Mouse (Mus musculus) thymus, adult 2 months (tissue): Measurements from ENCODE around the gene Eftud2. TPM values are rescaled to one million over a fixed set of nuclear protein-coding genes. Genes with fewer than 3 reads are reported as not detected.

Source experiments
- DNase-seq: peaks from one replicate; pipeline ENCODE4 v3.0.0; 2021
- H3K27ac ChIP-seq: fragments of 200-500 bp; 2 replicates; pipeline ENCODE4 v1.5.1; 2012; ENCODE audit warnings: low read length, control low read depth; ENCODE audit not compliant: control insufficient read depth, insufficient read depth
- H3K27me3 ChIP-seq: fragments of 200-500 bp; 2 replicates; pipeline ENCODE4 v1.6.1; 2012; ENCODE audit warnings: mild to moderate bottlenecking, low read length, moderate library complexity, mixed read lengths; ENCODE audit not compliant: control insufficient read depth, insufficient read depth
- H3K36me3 ChIP-seq: fragments of 200-500 bp; 2 replicates; pipeline ENCODE4 v1.6.1; 2012; ENCODE audit warnings: mild to moderate bottlenecking, low read length, moderate library complexity; ENCODE audit not compliant: control insufficient read depth, insufficient read depth
- H3K4me1 ChIP-seq: fragments of 200-500 bp; replicated peaks from 2 replicates; pipeline ENCODE4 v1.6.1; 2012; ENCODE audit warnings: low read length; ENCODE audit not compliant: control insufficient read depth, insufficient read depth
- H3K4me3 ChIP-seq: fragments of 200-500 bp; 2 replicates; pipeline ENCODE4 v1.5.1; 2012; ENCODE audit warnings: mild to moderate bottlenecking, low read length, control low read depth, moderate library complexity; ENCODE audit not compliant: control insufficient read depth, insufficient read depth
- CTCF ChIP-seq: fragments of 200-500 bp; IDR thresholded peaks from 2 replicates; pipeline ENCODE4 v1.5.1; 2012; ENCODE audit warnings: mild to moderate bottlenecking, control low read depth, low read length, moderate library complexity, borderline replicate concordance; ENCODE audit not compliant: control insufficient read depth, poor library complexity, insufficient read depth; ENCODE audit errors: extremely low read depth
- POLR2A ChIP-seq: fragments of 200-500 bp; IDR thresholded peaks from 2 replicates; pipeline ENCODE4 v1.6.1; 2012; ENCODE audit warnings: mild to moderate bottlenecking, low read length, control low read depth, moderate library complexity; ENCODE audit not compliant: control insufficient read depth, poor library complexity, insufficient read depth; ENCODE audit errors: extremely low read depth
- WGBS: fragments of 180-500 bp; shearing (Covaris S2); methylation state at CpG from one replicate; pipeline ENCODE4 v1.1.7; 2018; 5-methylcytosine and 5-hydroxymethylcytosine counted together
- polyA plus RNA-seq: library from polyadenylated mRNA; depleted of rRNA; stranded (reverse); fragments of >200 nt; gene quantifications from 2 replicates; pipeline ENCODE4 v1.2.3, GENCODE M21; 2012; rRNA removed

Eftud2 gene
- polyA plus RNA-seq, 1 experiment, result 215 TPM

GRCm38 (mm10) chr11:102810721-102811485 lies 69.9 kb downstream of the Eftud2 start:
- DNase-seq, result no peak
- no peak overlapping the region for H3K27ac ChIP-seq
- no peaks in the 10 kb centered on the region for H3K36me3 ChIP-seq
- H3K4me1 ChIP-seq, result no peaks in the 10 kb centered on the region
- 71% methylated on average over 4 of the region's 4 CpGs for WGBS
- TF ChIP-seq POLR2A (no peak), CTCF (no peak)
- H3K4me3 ChIP-seq, result no peak overlapping the region
- H3K27me3 ChIP-seq, result peaks cover 5% of the 10 kb centered on the region; the same call in 1 of the 2 replicates

DNA sequence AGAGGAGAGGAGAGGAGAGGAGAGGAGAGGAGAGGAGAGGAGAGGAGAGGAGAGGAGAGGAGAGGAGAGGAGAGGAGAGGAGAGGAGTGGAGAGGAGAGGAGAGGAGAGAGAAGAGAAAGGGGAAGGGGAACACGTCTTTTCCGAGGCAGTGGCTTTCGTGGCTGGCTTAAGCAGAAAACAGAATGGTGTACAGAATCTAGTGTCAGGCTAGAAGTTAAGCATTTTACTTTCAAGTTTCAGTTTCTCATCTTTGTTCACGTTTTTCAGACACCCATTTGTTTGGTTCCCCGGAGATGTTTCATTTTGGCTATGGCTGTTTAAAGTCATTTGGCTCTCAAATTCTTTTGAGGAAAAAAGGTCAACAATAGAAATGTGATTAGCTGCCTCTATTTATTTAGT lies 72.5 kb downstream of the Eftud2 start:
- Histone ChIP-seq H3K36me3 (no peaks in the 10 kb centered on the region), H3K4me3 (no peak overlapping the region), H3K4me1 (no peaks in the 10 kb centered on the region), H3K27me3 (0 out of 2 replicates have a peak, but pooled peaks cover 4% of the 10 kb centered on the region), H3K27ac (no peak overlapping the region)
- TF ChIP-seq POLR2A, result no peak
- DNase-seq, result no peak
- WGBS, result 6% methylated on average over 5 of the region's 5 CpGs

DNA sequence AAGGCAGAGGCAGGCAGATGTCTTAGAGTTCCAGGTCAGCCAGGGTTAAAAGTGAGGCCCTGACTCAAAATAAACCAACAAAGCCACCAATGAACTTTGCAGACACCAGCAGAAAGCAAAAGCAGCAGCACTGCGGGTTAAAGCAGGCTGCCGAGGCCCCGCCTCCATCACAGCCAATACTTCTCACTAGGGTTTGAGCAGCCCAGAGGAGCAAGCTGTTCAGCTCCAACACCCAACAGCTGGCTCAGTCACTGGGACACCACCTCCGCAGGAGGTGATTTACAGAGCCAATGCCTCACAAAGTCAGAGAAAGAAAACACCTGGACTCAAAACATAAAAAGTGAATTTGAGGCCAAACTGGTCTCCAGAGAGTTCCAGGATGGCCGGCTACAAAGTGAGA lies 77.3 kb downstream of the Eftud2 start:
- Histone ChIP-seq H3K27ac (no peak overlapping the region), H3K27me3 (0 out of 2 replicates have a peak, but pooled peaks cover 2% of the 10 kb centered on the region), H3K36me3 (no peaks in the 10 kb centered on the region), H3K4me1 (no peaks in the 10 kb centered on the region), H3K4me3 (no peak overlapping the region)
- DNase-seq, result no peak
- TF ChIP-seq CTCF, result no peak
- TF ChIP-seq POLR2A, result no peak
- WGBS, result 74% methylated on average over 5 of the region's 5 CpGs

DNA sequence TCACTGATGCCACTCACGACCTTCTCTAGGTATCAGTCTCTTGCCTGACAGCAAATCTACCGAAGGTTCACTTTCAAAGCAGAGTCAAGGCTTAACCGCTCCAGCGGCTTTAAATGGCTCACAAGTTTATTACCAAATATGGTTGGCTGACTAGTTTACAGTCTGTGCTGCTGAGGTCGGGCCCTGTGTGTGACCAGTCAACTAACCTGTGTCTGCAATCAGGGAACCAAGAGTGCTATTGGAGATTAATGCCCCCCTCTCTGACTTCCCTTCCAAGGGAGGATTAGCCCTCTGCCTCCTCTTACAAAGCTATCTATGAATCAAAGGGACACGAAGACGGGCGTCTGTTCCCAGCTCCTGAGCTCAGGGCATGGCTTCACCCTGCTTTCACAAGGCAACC lies 86.6 kb downstream of the Eftud2 start:
- Histone ChIP-seq H3K27ac (no peak overlapping the region), H3K36me3 (no peaks in the 10 kb centered on the region), H3K4me3 (no peak overlapping the region), H3K4me1 (no peaks in the 10 kb centered on the region), H3K27me3 (no peaks in the 10 kb centered on the region)
- 80% methylated on average over 8 of the region's 8 CpGs for WGBS
- TF ChIP-seq POLR2A, result no peak
- TF ChIP-seq CTCF, result no peak
- no peak for DNase-seq

DNA sequence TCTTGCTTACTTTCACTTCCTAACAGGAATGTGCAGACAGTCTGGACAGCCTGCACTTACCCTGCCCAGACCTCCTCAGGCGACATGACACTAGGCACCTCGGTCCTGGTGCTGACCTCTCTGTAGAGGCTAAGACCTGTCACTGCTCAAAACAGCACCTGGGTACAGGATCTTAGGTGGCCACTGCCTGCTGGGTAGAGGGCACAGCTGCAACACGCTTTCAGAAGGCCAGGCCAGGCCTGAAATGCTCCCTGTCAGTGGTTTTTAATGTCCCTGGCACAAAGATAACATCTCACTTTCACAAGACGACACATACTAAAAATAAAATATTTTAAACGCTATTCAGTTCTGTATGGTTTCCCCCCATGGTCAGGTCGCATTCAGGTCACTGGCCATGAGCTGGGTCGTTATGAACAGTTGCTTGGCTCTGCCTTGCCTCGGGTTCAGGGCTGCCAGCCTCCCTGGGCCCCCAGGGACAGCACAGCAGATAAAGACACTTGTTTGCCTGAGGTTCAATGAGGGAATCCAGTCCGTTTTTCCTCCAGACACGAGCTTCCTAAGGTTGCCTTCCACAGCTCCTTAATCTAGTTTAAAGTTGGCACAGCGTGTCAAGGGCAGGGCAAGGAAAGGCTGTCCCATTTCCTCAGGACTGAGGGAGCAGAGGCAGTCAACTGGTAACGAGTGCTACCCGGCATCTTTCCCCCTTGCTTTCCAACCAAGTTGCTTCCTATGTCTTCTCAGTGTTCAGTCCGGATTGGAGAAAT lies 88.9 kb downstream of the Eftud2 start:
- no peak for TF ChIP-seq CTCF
- no peak for TF ChIP-seq POLR2A
- Histone ChIP-seq H3K4me3 (no peak overlapping the region), H3K27me3 (no peaks in the 10 kb centered on the region), H3K4me1 (no peaks in the 10 kb centered on the region), H3K36me3 (no peaks in the 10 kb centered on the region), H3K27ac (no peak overlapping the region)
- WGBS, result 59% methylated on average over 14 of the region's 14 CpGs
- no peak for DNase-seq

Other genes with a start within 250 kb of the Eftud2 start
- gene Meioc, start 217.3 kb downstream of the Eftud2 start, polyA plus RNA-seq, result not detected in 2 replicates
- 8.7 and 9.6 TPM in 2 replicates for gene Ccdc43, start 183.2 kb downstream of the Eftud2 start, polyA plus RNA-seq
- gene Adam11, start 119.5 kb downstream of the Eftud2 start, polyA plus RNA-seq, result 30.2 and 51.6 TPM in 2 replicates
- gene Gjc1, start 61.3 kb downstream of the Eftud2 start, polyA plus RNA-seq, result 1.4 and 1.7 TPM in 2 replicates
- 0.36 and 1.4 TPM in 2 replicates for gene Higd1b, start 45.1 kb downstream of the Eftud2 start, polyA plus RNA-seq
- 0.28 TPM in 1 of 2 replicates, not detected in the other for gene Ccdc103, start 219 bp upstream of the Eftud2 start, polyA plus RNA-seq
- not detected in 2 replicates for gene Fam187a, start 4.2 kb upstream of the Eftud2 start, polyA plus RNA-seq
- gene Gfap, start 19.9 kb upstream of the Eftud2 start, polyA plus RNA-seq, result 0.94 and 1.1 TPM in 2 replicates
- gene Kif18b, start 44.1 kb upstream of the Eftud2 start, polyA plus RNA-seq, result 45.1 and 60.0 TPM in 2 replicates
- 0.08 and 0.20 TPM in 2 replicates for gene C1ql1, start 65.7 kb upstream of the Eftud2 start, polyA plus RNA-seq
- 52.5 and 60.8 TPM in 2 replicates for gene Nmt1, start 147.2 kb upstream of the Eftud2 start, polyA plus RNA-seq
- 77.5 and 88.2 TPM in 2 replicates for gene Dcakd, start 147.3 kb upstream of the Eftud2 start, polyA plus RNA-seq
- 3.9 and 5.4 TPM in 2 replicates for gene Plcd3, start 220.7 kb upstream of the Eftud2 start, polyA plus RNA-seq
- 28.8 and 29.5 TPM in 2 replicates for gene Acbd4, start 220.7 kb upstream of the Eftud2 start, polyA plus RNA-seq
- 18.2 and 18.4 TPM in 2 replicates for gene Hexim1, start 235.2 kb upstream of the Eftud2 start, polyA plus RNA-seq